Mouse (Mus musculus): ENCODE data around the gene Pdhx. TPM values are rescaled to one million over a fixed set of nuclear protein-coding genes. Genes with fewer than 3 reads are reported as not detected.

The Pdhx gene
- total RNA-seq (2021), result 10 to 100 TPM; 53.7 to 55.5 TPM
- long read RNA-seq, experiment 1, transcript Pdhx-201 (11 exons, 2,506 nt), result major isoform, 56 of 67 reads
- long read RNA-seq, experiment 1, partial matches to known transcripts, result 3 of 67 reads
- long read RNA-seq, experiment 1, other reads (novel, unspliced or antisense), result 8 of 67 reads
- long read RNA-seq, experiment 2, transcript Pdhx-201 (11 exons, 2,506 nt), result major isoform, 84 of 95 reads
- long read RNA-seq, experiment 2, partial matches to known transcripts, result 7 of 95 reads
- long read RNA-seq, experiment 2, other reads (novel, unspliced or antisense), result 3 of 95 reads

- Histone ChIP-seq H3K4me3 (peak within 1 kb of the TSS; percentile 79), H3K27ac (peak within 1 kb of the TSS; percentile 92)
- no peak for TF ChIP-seq CTCF (conservative IDR thresholded peaks at IDR 0.05)
- DNase-seq (ENCODE audit: low spot score in 2 of 2), result peak; percentile 100
Measured at GRCm38 (mm10) chr2:103073219-103073982, at the start of gene Pdhx, which contains the start of gene Apip. Gene Pdhx, minus strand, starts transcription at chr2:103073513. Gene Apip, plus strand, starts transcription at chr2:103073675.

- no peak for DNase-seq (ENCODE audit: low spot score in 2 of 2)
- no peak for TF ChIP-seq CTCF (conservative IDR thresholded peaks at IDR 0.05)
- no peak overlapping the region for H3K27ac ChIP-seq
- H3K4me3 ChIP-seq, result no peak overlapping the region
Measured at GRCm38 (mm10) chr2:103119197-103119854, 46.0 kb upstream of the Pdhx start.

GRCm38 (mm10) chr2:103118324-103119196 is 45.2 kb upstream of the Pdhx start:
- no peak for TF ChIP-seq CTCF (conservative IDR thresholded peaks at IDR 0.05)
- no peak for DNase-seq (ENCODE audit: low spot score in 2 of 2)
- Histone ChIP-seq H3K27ac (no peak overlapping the region), H3K4me3 (no peak overlapping the region)

GRCm38 (mm10) chr2:103117212-103117611 is 43.9 kb upstream of the Pdhx start:
- DNase-seq (ENCODE audit: low spot score in 2 of 2), result no peak
- Histone ChIP-seq H3K4me3 (no peak overlapping the region), H3K27ac (no peak overlapping the region)
- no peak for TF ChIP-seq CTCF (conservative IDR thresholded peaks at IDR 0.05)

- Histone ChIP-seq H3K27ac (no peak overlapping the region), H3K4me3 (no peak overlapping the region)
- no peak for TF ChIP-seq CTCF (conservative IDR thresholded peaks at IDR 0.05)
- no peak for DNase-seq (ENCODE audit: low spot score in 2 of 2)
Measured at GRCm38 (mm10) chr2:103111669-103112068, 38.4 kb upstream of the Pdhx start.

- Histone ChIP-seq H3K4me3 (no peak overlapping the region), H3K27ac (no peak overlapping the region)
- no peak for DNase-seq (ENCODE audit: low spot score in 2 of 2)
- TF ChIP-seq CTCF (conservative IDR thresholded peaks at IDR 0.05), result no peak
Measured at GRCm38 (mm10) chr2:103106172-103106571, 32.9 kb upstream of the Pdhx start.

GRCm38 (mm10) chr2:103102595-103102994 is 29.3 kb upstream of the Pdhx start:
- TF ChIP-seq CTCF (conservative IDR thresholded peaks at IDR 0.05), result no peak
- DNase-seq (ENCODE audit: low spot score in 2 of 2), result no peak
- Histone ChIP-seq H3K4me3 (no peak overlapping the region), H3K27ac (no peak overlapping the region)

- no peak overlapping the region for H3K4me3 ChIP-seq
- no peak for DNase-seq (ENCODE audit: low spot score in 2 of 2)
- TF ChIP-seq CTCF (conservative IDR thresholded peaks at IDR 0.05), result no peak
- no peak overlapping the region for H3K27ac ChIP-seq
Measured at GRCm38 (mm10) chr2:103089521-103089920, 16.2 kb upstream of the Pdhx start.

- Histone ChIP-seq H3K27ac (no peak overlapping the region), H3K4me3 (no peak overlapping the region)
- peak; percentile 69 for TF ChIP-seq CTCF (conservative IDR thresholded peaks at IDR 0.05)
- no peak for DNase-seq (ENCODE audit: low spot score in 2 of 2)
Measured at GRCm38 (mm10) chr2:103088099-103088498, 14.8 kb upstream of the Pdhx start.

- Histone ChIP-seq H3K27ac (no peak overlapping the region), H3K4me3 (no peak overlapping the region)
- DNase-seq (ENCODE audit: low spot score in 2 of 2), result peak; percentile 26 to 57
- peak; percentile 88 for TF ChIP-seq CTCF (conservative IDR thresholded peaks at IDR 0.05)
Measured at GRCm38 (mm10) chr2:103086432-103086831, 13.1 kb upstream of the Pdhx start.

- no peak for TF ChIP-seq CTCF (conservative IDR thresholded peaks at IDR 0.05)
- Histone ChIP-seq H3K27ac (no peak overlapping the region), H3K4me3 (no peak overlapping the region)
- no peak for DNase-seq (ENCODE audit: low spot score in 2 of 2)
Measured at GRCm38 (mm10) chr2:103085633-103086032, 12.3 kb upstream of the Pdhx start.

- Histone ChIP-seq H3K27ac (no peak overlapping the region), H3K4me3 (no peak overlapping the region)
- DNase-seq (ENCODE audit: low spot score in 2 of 2), result peak in 1 of 2 experiments; percentile 19
- peak; percentile 89 for TF ChIP-seq CTCF (conservative IDR thresholded peaks at IDR 0.05)
Measured at GRCm38 (mm10) chr2:103084451-103084850, 11.1 kb upstream of the Pdhx start.
